Mouse (Mus musculus) limb, embryonic 12.5 days (tissue): ENCODE measurements at regions not wholly inside any gene's neighbourhood (a gene's known extent, or its start where the extent isn't known, plus 50 kb on each side); places are given as distances from the start of the nearest gene placed in this dataset. TPM values are rescaled to one million over a fixed set of nuclear protein-coding genes. Genes with fewer than 3 reads are reported as not detected.

ENCODE experiments used
- ATAC-seq: fragments of 200-750 bp; cut with Nextera tagmentation; 2 replicates; pipeline ENCODE4 v1.8.0; 2017; ENCODE audit warnings: low read depth, moderate TSS enrichment; ENCODE audit not compliant: insufficient number of reproducible peaks, insufficient read depth, low FRiP score, low TSS enrichment
- H3K27ac ChIP-seq: fragments of 300-500 bp; sonication (generic); 2 replicates; pipeline ENCODE4 v1.5.1; 2016; ENCODE audit warnings: mild to moderate bottlenecking, moderate library complexity
- H3K27me3 ChIP-seq: fragments of 300-500 bp; sonication (generic); 2 replicates; pipeline ENCODE4 v1.6.1; 2016; ENCODE audit warnings: mild to moderate bottlenecking, moderate library complexity
- H3K36me3 ChIP-seq: fragments of 300-500 bp; sonication (generic); 2 replicates; pipeline ENCODE4 v1.6.1; 2016; ENCODE audit warnings: mild to moderate bottlenecking, moderate library complexity
- H3K4me1 ChIP-seq: fragments of 300-500 bp; sonication (generic); replicated peaks from 2 replicates; pipeline ENCODE4 v1.6.1; 2016
- H3K4me2 ChIP-seq: fragments of 300-500 bp; sonication (generic); 2 replicates; pipeline ENCODE4 v1.6.1; 2016; ENCODE audit warnings: mild to moderate bottlenecking, moderate library complexity
- H3K4me3 ChIP-seq: fragments of 300-500 bp; sonication (generic); replicated peaks from 2 replicates; pipeline ENCODE4 v1.5.1; 2016; ENCODE audit warnings: mild to moderate bottlenecking
- H3K9ac ChIP-seq: fragments of 300-500 bp; sonication (generic); replicated peaks from 2 replicates; pipeline ENCODE4 v1.6.1; 2016; ENCODE audit warnings: mild to moderate bottlenecking, moderate library complexity
- H3K9me3 ChIP-seq: fragments of 300-500 bp; sonication (generic); 2 replicates; pipeline ENCODE4 v1.6.1; 2016; ENCODE audit warnings: mild to moderate bottlenecking, moderate library complexity
- WGBS: fragments of 180-500 bp; shearing (Covaris S2); methylation state at CpG from one replicate; pipeline ENCODE4 v1.1.7; 2016; 5-methylcytosine and 5-hydroxymethylcytosine counted together
- microRNA-seq: library from miRNA; unstranded; fragments of <30 nt; microRNA quantifications from one replicate; pipeline ENCODE4, GENCODE M21; 2017

DNA sequence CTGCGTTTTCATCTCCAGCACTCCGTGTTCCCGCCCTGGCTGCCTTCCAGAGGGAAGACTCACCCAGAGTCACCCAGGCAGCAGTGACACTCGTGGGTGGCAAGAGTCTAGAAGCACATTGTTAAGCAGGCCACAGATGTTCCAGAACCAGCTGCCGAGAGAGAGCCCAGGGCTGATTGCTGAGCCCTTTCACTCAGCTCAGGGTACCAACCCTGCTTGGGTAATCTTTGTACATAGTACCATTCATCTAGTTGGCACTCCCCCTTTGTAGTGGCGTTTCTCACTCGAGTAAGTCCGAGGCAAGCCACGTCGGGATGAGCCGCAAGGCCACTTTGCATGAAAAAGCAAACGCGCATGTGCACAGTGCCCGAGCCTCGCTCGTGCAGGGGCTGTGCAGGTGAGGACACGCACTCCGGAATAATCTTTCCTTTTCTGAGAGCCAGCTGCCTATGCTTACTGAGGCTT lies 156.9 kb downstream of the Zfp281 start:
- peak overlapping the region; percentile 44 for H3K4me2 ChIP-seq
- H3K36me3 ChIP-seq = no peaks in the 10 kb centered on the region
- ATAC-seq = no peak; the same call in 1 of the 2 replicates
- peaks cover 22% of the 10 kb centered on the region for H3K4me1 ChIP-seq
- peaks cover 2% of the 10 kb centered on the region; the same call in 1 of the 2 replicates for H3K27me3 ChIP-seq
- H3K4me3 ChIP-seq = peak overlapping the region; percentile 19
- no peak overlapping the region for H3K27ac ChIP-seq
- H3K9me3 ChIP-seq = no peaks in the 10 kb centered on the region
- H3K9ac ChIP-seq = no peak overlapping the region
- 56% methylated on average over 18 of the region's 18 CpGs for WGBS

- H3K4me3 ChIP-seq = no peak overlapping the region
- no peak for ATAC-seq
- no peaks in the 10 kb centered on the region for H3K9me3 ChIP-seq
- H3K4me2 ChIP-seq = peak overlapping the region; percentile 44
- H3K27ac ChIP-seq = peak overlapping the region; percentile 17; the same call in 1 of the 2 replicates
- no peak overlapping the region for H3K9ac ChIP-seq
- WGBS = 39% methylated on average over 10 of the region's 10 CpGs
- peaks cover 16% of the 10 kb centered on the region for H3K4me1 ChIP-seq
- no peaks in the 10 kb centered on the region; the same call in 1 of the 2 replicates for H3K27me3 ChIP-seq
- no peaks in the 10 kb centered on the region for H3K36me3 ChIP-seq
Observed at GRCm38 (mm10) chr1:136782261-136782660, 157.6 kb downstream of the Zfp281 start.

GRCm38 (mm10) chr1:136784178-136784577 lies 159.5 kb downstream of the Zfp281 start:
- H3K4me3 ChIP-seq = no peak overlapping the region
- H3K4me2 ChIP-seq = no peak overlapping the region
- H3K9me3 ChIP-seq = no peaks in the 10 kb centered on the region
- H3K4me1 ChIP-seq = peaks cover 13% of the 10 kb centered on the region
- no peaks in the 10 kb centered on the region for H3K27me3 ChIP-seq
- 65% methylated on average over 9 of the region's 9 CpGs for WGBS
- no peak for ATAC-seq
- no peaks in the 10 kb centered on the region for H3K36me3 ChIP-seq
- H3K27ac ChIP-seq = no peak overlapping the region
- no peak overlapping the region for H3K9ac ChIP-seq

GRCm38 (mm10) chr1:136788979-136789513 lies 164.3 kb downstream of the Zfp281 start:
- ATAC-seq = no peak
- Histone ChIP-seq H3K4me2 (0 out of 2 replicates have a peak overlapping the region, but pooled peaks have one; percentile 4), H3K9ac (no peak overlapping the region), H3K9me3 (no peaks in the 10 kb centered on the region), H3K27ac (no peak overlapping the region), H3K36me3 (no peaks in the 10 kb centered on the region), H3K4me3 (no peak overlapping the region), H3K27me3 (no peaks in the 10 kb centered on the region), H3K4me1 (no peaks in the 10 kb centered on the region)
- 61% methylated on average over 30 of the region's 30 CpGs for WGBS

GRCm38 (mm10) chr1:136791641-136792040 lies 166.9 kb downstream of the Zfp281 start:
- Histone ChIP-seq H3K27ac (no peak overlapping the region), H3K4me2 (no peak overlapping the region), H3K27me3 (no peaks in the 10 kb centered on the region), H3K4me3 (no peak overlapping the region), H3K4me1 (no peaks in the 10 kb centered on the region), H3K36me3 (no peaks in the 10 kb centered on the region), H3K9me3 (no peaks in the 10 kb centered on the region), H3K9ac (no peak overlapping the region)
- 86% methylated on average over 1 of the region's 1 CpGs for WGBS
- no peak for ATAC-seq

Small RNA genes in the stretch of these regions (microRNA-seq; reads per million reads assigned to microRNA genes)
- gene Gm22132 = not detected
